Comparison of ENCODE assay signal across 20 mouse cellular contexts in genomic region chr6:86800467-86800866, GRCm38 (mm10).
"Had no signal": no experiment of that assay in that cellular context is flagged by ENCODE, and none has a peak within 500 bp of the region (broad histone marks: within the 10 kb centered on the region; RNA-seq: fewer than 3 reads in every experiment).

No protein-coding gene starts in this region.

- ATAC-seq: forebrain, embryonic 13.5 days; forebrain, embryonic 14.5 days; forebrain, embryonic 15.5 days; forebrain, embryonic 16.5 days; forebrain, postnatal 0 days had no signal

- DNase-seq: cerebellum, adult 8-10 months; cerebellum, adult 9-10 months; cerebellum, adult 9-11 months; cerebellum, postnatal 14 days; cerebellum, postnatal 25 days; cerebellum, postnatal 36 days; embryo, embryonic 11 days; forebrain, postnatal 0 days; gastrocnemius, adult 2 months; gastrocnemius, postnatal 10 days; gastrocnemius, postnatal 14 days; gastrocnemius, postnatal 25 days; gastrocnemius, postnatal 36 days; heart, adult 11 months; heart, adult 18-20 months; heart, adult 2 months had no signal
